Mouse (Mus musculus): ENCODE data around the gene Tmem37. TPM values are rescaled to one million over a fixed set of nuclear protein-coding genes. Genes with fewer than 3 reads are reported as not detected.

Gene Tmem37
- polyA plus RNA-seq, 1 experiment from 2014 or later: 6.2 TPM

DNA sequence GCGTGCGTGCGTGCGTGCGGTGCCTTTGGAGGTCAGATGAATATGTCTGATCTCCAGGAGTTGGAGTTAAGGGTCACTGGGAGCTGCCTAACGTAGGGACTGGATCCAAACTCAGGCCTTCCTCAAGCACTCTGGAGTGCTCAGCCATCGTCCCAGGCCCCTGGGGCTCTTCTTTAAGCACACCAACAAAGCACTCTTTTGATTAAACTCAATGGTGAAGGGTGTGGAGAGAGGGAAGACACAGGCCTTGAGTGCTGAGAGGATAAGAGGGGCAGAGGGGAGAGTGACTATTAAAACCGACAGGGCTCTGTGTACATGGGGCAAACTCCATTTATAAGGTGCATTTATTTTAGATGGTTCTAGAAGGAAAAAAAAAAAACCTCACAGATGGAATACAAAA lies 31.5 kb downstream of the Tmem37 start:
- Histone ChIP-seq H3K4me1 (replicated peaks) (no peaks in the 10 kb centered on the region), H3K27ac (no peak overlapping the region), H3K4me3 (replicated peaks) (no peak overlapping the region), H3K36me3 (no peaks in the 10 kb centered on the region), H3K9me3 (no peaks in the 10 kb centered on the region), H3K4me2 (replicated peaks) (no peak overlapping the region), H3K27me3 (no peaks in the 10 kb centered on the region), H3K9ac (replicated peaks) (no peak overlapping the region)
- ATAC-seq: no peak
- 67% methylated on average over 8 of the region's 8 CpGs for WGBS

DNA sequence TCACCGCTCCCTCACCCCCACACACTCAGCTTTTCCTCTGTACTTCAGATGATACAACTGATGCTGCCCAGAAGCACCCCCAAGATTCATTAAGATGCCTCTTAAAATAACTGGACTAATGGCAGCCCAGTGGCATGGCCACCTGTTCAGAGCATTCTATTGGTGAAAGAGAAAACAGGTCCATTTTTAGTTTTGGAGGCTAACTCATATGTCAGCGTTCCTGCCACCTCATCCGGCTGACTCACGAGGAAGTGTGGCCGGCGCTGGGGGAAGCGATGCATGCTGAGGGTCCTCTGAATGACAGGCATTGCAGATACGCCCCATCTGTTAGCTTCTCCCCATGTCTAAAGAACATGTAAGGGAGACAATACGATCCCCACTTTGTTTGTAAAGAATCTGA lies 35.3 kb downstream of the Tmem37 start:
- no peaks in the 10 kb centered on the region for H3K27me3 ChIP-seq
- H3K9ac ChIP-seq (replicated peaks): no peak overlapping the region
- H3K4me2 ChIP-seq (replicated peaks): no peak overlapping the region
- H3K36me3 ChIP-seq: no peaks in the 10 kb centered on the region
- H3K9me3 ChIP-seq: no peaks in the 10 kb centered on the region
- ATAC-seq: no peak
- no peaks in the 10 kb centered on the region for H3K4me1 ChIP-seq (replicated peaks)
- H3K4me3 ChIP-seq (replicated peaks): no peak overlapping the region
- WGBS: 76% methylated on average over 9 of the region's 9 CpGs
- H3K27ac ChIP-seq: no peak overlapping the region

DNA sequence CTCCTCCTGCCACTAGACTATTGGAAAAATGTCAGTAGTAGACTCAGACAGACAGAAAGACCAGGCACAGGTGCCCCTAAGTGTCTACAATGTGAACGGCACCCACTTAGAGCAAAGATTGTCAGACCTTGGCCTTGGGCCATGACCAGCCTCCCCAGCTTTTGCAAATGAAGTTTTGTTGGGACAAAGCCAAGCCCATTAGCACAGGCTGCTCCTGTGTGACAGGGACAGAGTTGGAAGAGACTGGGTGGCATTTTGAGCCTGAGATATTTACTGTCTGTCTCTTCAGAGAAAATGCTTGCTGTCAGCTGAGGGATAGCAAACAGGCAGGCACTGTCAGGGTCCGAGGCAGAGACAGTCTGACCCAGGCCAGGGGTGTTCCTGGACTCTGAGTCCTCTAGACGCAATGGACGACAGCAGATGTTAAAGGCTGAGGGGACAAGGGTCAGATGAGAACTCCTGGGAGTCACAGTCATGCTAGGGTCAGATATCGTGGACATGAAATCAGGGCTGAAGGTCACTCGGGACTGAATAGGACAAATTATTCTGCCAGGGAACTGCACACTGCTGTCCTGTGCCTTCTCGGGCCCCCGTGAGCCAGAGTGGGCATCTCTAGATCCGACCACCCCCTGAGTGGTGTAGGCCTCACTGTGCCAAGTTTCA lies 36.7 kb downstream of the Tmem37 start:
- 81% methylated on average over 9 of the region's 9 CpGs for WGBS
- no peaks in the 10 kb centered on the region for H3K36me3 ChIP-seq
- H3K4me3 ChIP-seq (replicated peaks): no peak overlapping the region
- H3K27ac ChIP-seq: no peak overlapping the region
- no peaks in the 10 kb centered on the region for H3K4me1 ChIP-seq (replicated peaks)
- no peak overlapping the region for H3K4me2 ChIP-seq (replicated peaks)
- no peak overlapping the region for H3K9ac ChIP-seq (replicated peaks)
- H3K27me3 ChIP-seq: no peaks in the 10 kb centered on the region
- 0 out of 2 replicates have a peak, but pooled peaks have one; percentile 16 for ATAC-seq
- H3K9me3 ChIP-seq: no peaks in the 10 kb centered on the region

DNA sequence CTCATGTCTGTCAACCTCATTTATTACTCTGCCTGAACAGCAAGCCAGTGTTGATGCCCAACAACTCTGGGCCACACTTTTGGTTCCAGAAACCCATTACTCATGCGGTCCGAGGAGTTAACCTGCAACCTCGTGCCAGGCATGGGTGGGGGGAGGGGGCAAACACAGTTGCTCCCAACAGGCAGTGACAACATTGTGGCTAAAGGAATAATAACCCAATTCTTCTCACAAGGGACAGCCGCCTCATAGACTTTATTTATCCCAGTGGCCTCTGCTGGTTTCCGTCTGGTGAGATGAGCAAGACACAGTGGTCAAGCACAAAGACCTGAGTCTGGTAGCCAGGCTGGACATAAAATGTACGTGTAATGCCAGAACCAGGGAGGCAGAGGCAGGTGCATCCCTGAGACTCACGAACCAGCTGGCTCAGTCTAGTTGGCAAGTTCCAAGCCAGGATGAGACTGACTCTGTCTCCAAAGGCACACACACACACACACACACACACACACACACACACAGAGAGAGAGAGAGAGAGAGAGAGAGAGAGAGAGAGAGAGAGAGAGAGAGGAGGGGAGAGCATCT lies 38.3 kb downstream of the Tmem37 start:
- 83% methylated on average over 7 of the region's 7 CpGs for WGBS
- no peak overlapping the region for H3K27ac ChIP-seq
- H3K4me2 ChIP-seq (replicated peaks): no peak overlapping the region
- H3K27me3 ChIP-seq: no peaks in the 10 kb centered on the region
- no peak overlapping the region for H3K4me3 ChIP-seq (replicated peaks)
- H3K4me1 ChIP-seq (replicated peaks): no peaks in the 10 kb centered on the region
- no peak for ATAC-seq
- no peak overlapping the region for H3K9ac ChIP-seq (replicated peaks)
- no peaks in the 10 kb centered on the region for H3K9me3 ChIP-seq
- H3K36me3 ChIP-seq: no peaks in the 10 kb centered on the region

DNA sequence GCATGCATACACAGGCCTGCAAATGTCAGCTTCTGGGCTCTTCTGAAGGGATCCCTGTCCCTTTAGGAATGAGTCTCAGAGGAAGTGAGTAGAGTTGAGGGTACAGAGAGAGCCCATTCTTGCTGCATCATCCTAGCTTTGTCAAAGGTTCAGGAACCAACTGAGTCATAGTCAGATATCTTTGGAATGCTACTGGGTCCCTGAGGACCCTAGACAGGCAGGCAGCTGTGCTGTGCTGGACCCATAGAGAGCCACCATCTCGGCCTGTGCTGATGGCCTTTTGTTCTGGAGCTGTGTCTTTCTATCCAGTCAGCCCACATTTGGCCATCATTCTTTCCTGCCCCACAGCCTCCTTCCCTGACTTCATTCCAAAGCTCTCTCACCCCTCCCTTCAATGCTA lies 39.1 kb downstream of the Tmem37 start:
- no peaks in the 10 kb centered on the region for H3K36me3 ChIP-seq
- 87% methylated on average over 1 of the region's 1 CpGs for WGBS
- H3K27me3 ChIP-seq: no peaks in the 10 kb centered on the region
- ATAC-seq: no peak
- no peaks in the 10 kb centered on the region for H3K4me1 ChIP-seq (replicated peaks)
- no peak overlapping the region for H3K27ac ChIP-seq
- H3K9me3 ChIP-seq: no peaks in the 10 kb centered on the region
- H3K9ac ChIP-seq (replicated peaks): no peak overlapping the region
- H3K4me2 ChIP-seq (replicated peaks): no peak overlapping the region
- H3K4me3 ChIP-seq (replicated peaks): no peak overlapping the region

DNA sequence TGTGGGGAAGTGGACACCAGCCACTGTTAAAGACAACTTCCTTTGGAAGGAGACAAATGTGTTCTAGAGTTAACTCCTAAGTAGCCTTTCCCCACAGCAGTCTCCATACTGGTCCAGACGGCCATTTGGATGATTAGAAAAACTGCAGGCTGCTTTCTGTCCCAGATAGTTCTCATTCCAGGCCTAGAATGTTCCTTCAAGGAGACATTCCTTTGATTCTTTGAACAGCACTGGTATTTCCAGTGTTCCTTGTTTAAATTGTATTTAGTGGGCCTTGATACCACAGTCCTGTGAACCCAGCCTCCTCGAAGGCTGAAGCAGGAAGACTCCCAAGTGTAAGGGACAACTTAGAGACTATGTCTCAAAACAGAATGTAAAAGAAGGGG lies 40.4 kb downstream of the Tmem37 start:
- Histone ChIP-seq H3K36me3 (no peaks in the 10 kb centered on the region), H3K9me3 (no peaks in the 10 kb centered on the region), H3K4me3 (replicated peaks) (no peak overlapping the region), H3K27ac (no peak overlapping the region), H3K27me3 (no peaks in the 10 kb centered on the region), H3K9ac (replicated peaks) (no peak overlapping the region), H3K4me1 (replicated peaks) (no peaks in the 10 kb centered on the region), H3K4me2 (replicated peaks) (no peak overlapping the region)
- WGBS: 87% methylated on average over 2 of the region's 2 CpGs
- no peak for ATAC-seq

DNA sequence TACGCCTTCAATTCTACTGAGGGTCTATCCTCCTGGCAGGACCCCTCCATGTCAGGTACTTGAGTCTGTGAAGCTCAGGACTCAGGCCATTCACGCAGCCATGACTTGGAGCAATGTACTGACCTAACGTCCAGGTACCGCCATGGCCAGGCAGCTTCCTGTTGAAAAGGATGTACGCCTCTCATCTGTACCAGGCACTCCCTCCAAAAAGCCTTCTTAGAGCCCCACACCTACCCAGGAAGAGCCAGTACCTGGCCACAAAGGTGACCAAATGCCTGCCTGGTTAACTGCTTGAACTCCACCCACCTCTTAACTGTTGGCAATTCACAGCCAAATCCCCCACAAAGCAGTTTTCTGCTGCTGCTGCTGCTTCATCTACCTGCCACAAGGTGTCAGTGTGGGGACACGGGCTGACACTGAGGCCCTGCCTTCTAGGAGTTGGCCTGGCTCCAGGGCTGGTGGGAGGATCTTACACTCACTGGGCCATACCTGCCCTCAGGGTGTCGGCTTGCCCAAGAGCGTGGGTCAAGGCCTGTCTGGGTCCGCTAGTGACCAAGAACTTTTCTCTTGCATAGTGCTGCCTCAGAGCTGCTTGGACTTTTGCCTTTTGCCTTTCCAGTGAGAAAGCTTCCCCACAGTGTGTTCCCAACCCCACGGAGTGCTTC lies 40.9 kb downstream of the Tmem37 start:
- Histone ChIP-seq H3K4me3 (replicated peaks) (no peak overlapping the region), H3K9me3 (no peaks in the 10 kb centered on the region), H3K4me1 (replicated peaks) (no peaks in the 10 kb centered on the region), H3K36me3 (no peaks in the 10 kb centered on the region), H3K27ac (no peak overlapping the region), H3K4me2 (replicated peaks) (no peak overlapping the region), H3K27me3 (no peaks in the 10 kb centered on the region), H3K9ac (replicated peaks) (no peak overlapping the region)
- peak; percentile 73 for ATAC-seq
- WGBS: 52% methylated on average over 10 of the region's 10 CpGs

DNA sequence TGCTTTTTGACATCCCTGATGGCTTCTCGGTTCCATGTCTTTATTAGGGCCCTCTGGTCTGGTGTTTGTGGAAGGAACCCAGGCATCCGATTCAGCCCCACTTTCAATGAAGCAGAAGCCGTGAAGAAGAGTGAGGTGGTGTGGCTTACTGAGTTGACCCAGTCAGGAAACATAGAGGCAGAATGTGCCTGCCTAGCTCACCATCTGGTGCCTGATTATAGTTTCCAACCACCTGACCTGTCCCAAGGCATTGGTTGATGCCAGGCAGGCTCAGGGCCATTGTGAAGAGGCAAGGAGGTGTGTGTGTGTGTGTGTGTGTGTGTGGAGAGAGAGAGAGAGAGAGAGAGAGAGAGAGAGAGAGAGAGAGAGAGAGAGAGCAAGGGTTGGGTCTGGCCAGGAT lies 43.4 kb downstream of the Tmem37 start:
- H3K9me3 ChIP-seq: no peaks in the 10 kb centered on the region
- no peaks in the 10 kb centered on the region for H3K36me3 ChIP-seq
- 87% methylated on average over 3 of the region's 3 CpGs for WGBS
- no peak overlapping the region for H3K9ac ChIP-seq (replicated peaks)
- H3K27ac ChIP-seq: no peak overlapping the region
- no peaks in the 10 kb centered on the region for H3K27me3 ChIP-seq
- ATAC-seq: no peak
- no peak overlapping the region for H3K4me3 ChIP-seq (replicated peaks)
- no peaks in the 10 kb centered on the region for H3K4me1 ChIP-seq (replicated peaks)
- H3K4me2 ChIP-seq (replicated peaks): no peak overlapping the region

DNA sequence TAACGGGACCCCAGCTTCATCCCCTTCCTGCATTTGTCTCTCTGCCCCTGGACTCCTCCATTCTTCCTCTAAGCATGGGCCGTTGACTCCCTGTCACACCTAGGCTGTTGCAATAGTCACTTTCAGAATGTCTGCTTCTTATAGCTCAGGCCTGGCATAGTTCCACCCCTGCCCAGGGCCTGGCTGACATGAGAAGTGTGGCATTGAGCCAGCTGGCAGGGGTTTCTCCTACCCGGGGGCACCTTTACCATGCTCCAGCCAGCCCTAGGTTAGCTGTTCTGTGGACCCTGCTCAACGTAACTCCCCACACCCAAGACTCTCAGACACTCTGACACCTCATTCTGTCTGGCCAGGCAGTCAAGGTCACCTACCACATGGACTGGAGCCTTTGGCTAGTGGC lies 46.2 kb downstream of the Tmem37 start:
- no peaks in the 10 kb centered on the region for H3K9me3 ChIP-seq
- no peak overlapping the region for H3K4me2 ChIP-seq (replicated peaks)
- H3K27me3 ChIP-seq: no peaks in the 10 kb centered on the region
- WGBS: 84% methylated on average over 4 of the region's 4 CpGs
- no peak overlapping the region for H3K4me3 ChIP-seq (replicated peaks)
- ATAC-seq: no peak
- no peaks in the 10 kb centered on the region for H3K36me3 ChIP-seq
- H3K27ac ChIP-seq: no peak overlapping the region
- H3K9ac ChIP-seq (replicated peaks): no peak overlapping the region
- no peaks in the 10 kb centered on the region for H3K4me1 ChIP-seq (replicated peaks)

DNA sequence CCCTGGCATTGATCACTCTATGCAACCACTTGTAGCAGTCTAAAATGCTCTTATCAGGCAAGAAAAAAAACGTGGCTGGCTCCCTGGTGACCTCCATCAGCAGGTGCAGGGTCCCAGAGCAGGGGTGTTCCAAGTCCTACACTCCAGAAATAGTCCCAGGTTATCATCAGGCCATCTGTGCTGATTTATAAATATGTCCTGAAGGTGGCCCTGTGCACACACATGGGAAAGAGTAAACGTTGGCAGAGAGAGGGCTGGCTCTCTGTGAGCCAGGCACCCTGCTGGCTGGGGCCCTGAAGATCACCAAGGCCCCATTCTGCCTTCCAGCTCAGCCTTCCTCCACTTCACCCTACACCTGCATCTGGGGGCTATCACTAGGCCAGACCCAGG lies 48.8 kb downstream of the Tmem37 start:
- H3K9ac ChIP-seq (replicated peaks): no peak overlapping the region
- H3K27ac ChIP-seq: no peak overlapping the region
- 29% methylated on average over 2 of the region's 2 CpGs for WGBS
- H3K4me1 ChIP-seq (replicated peaks): no peaks in the 10 kb centered on the region
- no peak overlapping the region for H3K4me3 ChIP-seq (replicated peaks)
- H3K27me3 ChIP-seq: no peaks in the 10 kb centered on the region
- H3K36me3 ChIP-seq: no peaks in the 10 kb centered on the region
- no peak overlapping the region for H3K4me2 ChIP-seq (replicated peaks)
- no peaks in the 10 kb centered on the region for H3K9me3 ChIP-seq
- ATAC-seq: no peak

DNA sequence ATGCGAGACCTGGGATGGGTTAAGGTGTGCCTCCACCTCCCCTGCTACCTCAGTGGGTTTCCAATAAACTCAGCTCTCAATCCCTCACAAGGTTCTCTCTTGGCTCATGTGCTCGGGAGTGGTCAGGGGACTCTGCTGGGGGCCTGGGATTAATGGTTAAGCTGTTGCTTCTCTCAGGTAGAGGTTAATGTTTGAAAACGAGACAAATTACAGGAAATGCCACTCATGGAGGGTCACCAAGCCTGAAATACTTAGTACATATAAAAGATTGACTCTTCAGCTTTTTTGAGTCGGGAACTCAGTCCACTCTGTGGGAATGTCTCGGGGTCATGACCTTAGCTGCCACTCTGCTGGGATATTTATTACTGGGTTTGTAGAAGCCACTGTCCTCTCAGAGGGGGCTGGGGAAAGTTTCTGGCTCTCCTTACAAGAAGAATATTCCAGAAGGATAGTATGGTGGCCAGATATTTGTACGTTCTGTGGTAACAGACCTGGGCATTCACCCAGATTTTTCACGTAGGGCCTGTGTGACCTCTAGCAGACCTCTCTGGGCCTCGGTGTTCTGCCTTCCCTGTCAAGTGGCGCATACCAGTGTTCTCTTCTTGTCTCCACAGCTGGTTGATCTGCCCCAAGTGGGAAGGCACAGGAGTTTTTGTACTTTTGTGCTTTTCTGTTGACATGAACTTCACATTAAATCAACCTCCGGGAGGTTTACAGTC lies 49.4 kb downstream of the Tmem37 start:
- Histone ChIP-seq H3K4me3 (replicated peaks) (no peak overlapping the region), H3K27me3 (no peaks in the 10 kb centered on the region), H3K9me3 (no peaks in the 10 kb centered on the region), H3K4me2 (replicated peaks) (no peak overlapping the region), H3K9ac (replicated peaks) (no peak overlapping the region), H3K36me3 (no peaks in the 10 kb centered on the region), H3K4me1 (replicated peaks) (no peaks in the 10 kb centered on the region), H3K27ac (no peak overlapping the region)
- no peak for ATAC-seq
- 73% methylated on average over 10 of the region's 10 CpGs for WGBS

DNA sequence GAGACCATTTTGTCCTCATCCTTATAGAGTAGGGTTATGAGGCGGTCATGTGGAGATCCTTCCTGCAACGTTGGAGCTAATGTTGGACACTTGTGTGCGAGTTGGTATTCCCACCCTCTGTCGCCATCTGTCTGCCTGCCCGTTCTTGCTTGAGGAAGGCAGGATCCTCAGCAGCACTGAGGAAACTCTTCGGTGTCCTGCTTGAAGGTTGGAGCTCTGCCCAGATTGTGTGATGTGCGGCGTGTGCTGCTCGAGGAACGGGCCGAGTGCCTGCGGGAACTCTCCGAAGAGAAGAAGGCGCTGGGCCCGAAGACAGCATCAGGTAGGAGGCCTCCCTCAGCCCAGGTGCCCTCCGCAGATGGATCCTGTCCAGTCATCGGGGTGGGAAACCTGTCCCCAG lies 51.9 kb downstream of the Tmem37 start:
- Histone ChIP-seq H3K9ac (replicated peaks) (no peak overlapping the region), H3K36me3 (no peaks in the 10 kb centered on the region), H3K4me1 (replicated peaks) (peaks cover 3% of the 10 kb centered on the region; the same call in 1 of the 2 replicates), H3K27ac (no peak overlapping the region), H3K4me3 (replicated peaks) (no peak overlapping the region), H3K4me2 (replicated peaks) (no peak overlapping the region), H3K9me3 (no peaks in the 10 kb centered on the region), H3K27me3 (no peaks in the 10 kb centered on the region)
- WGBS: 93% methylated on average over 17 of the region's 17 CpGs
- no peak for ATAC-seq

Data from midbrain, embryonic 13.5 days (tissue).